Mouse (Mus musculus) heart, postnatal 36 days (tissue): ENCODE measurements around the gene Psd. TPM values are rescaled to one million over a fixed set of nuclear protein-coding genes. Genes with fewer than 3 reads are reported as not detected.

ENCODE experiments used
- DNase-seq, 2 experiments: peaks; one replicate each; pipeline ENCODE4 v3.0.0; 2021 to 2022
- intact Hi-C: fragments of 180-260 bp; cut with DNase I; formaldehyde crosslinking; loops from one replicate; pipeline ENCODE4 v1.15.1; 2025
- total RNA-seq, 2 experiments: library from RNA; stranded (reverse); gene quantifications; 2 replicates each; pipeline ENCODE4 v1.2.3; 2021

Gene Psd
- total RNA-seq, 2 experiments from 2014 or later, result 0.57 to 1.3 TPM

- intact Hi-C loops, result loop anchor here (1.0 to 10.0 kb wide), 2 partner anchors 136 to 174 kb away; no protein-coding TSS in a partner anchor
- DNase-seq, result peak; percentile 83 to 91
Measured at GRCm38 (mm10) chr19:46308706-46309435, 18.1 kb downstream of the Psd start.

DNA sequence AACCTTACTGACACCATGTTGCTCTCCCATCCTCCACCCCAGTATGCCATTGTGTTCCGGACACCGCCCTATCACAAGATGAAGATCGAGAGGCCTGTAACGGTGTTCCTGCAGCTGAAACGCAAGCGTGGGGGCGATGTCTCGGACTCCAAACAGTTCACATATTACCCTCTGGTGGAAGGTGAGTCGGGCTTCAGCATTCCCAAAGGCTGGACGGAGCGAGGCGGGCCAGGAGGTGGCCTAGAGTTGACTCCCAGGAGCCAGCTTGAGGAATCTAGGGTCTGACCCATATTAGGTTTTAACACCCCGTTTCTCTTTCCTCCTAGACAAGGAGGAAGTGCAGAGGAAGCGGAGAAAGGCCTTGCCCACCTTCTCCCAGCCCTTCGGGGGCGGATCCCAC is 18.7 kb downstream of the Psd start:
- no peak for DNase-seq
- intact Hi-C loops, result loop anchor here (10.0 kb wide), 1 partner anchor 136 kb away; no protein-coding TSS in a partner anchor

- DNase-seq, result no peak
- intact Hi-C loops, result loop anchor here (10.0 kb wide), 1 partner anchor 137 kb away; no protein-coding TSS in a partner anchor
Measured at GRCm38 (mm10) chr19:46307781-46308180, 19.2 kb downstream of the Psd start.

DNA sequence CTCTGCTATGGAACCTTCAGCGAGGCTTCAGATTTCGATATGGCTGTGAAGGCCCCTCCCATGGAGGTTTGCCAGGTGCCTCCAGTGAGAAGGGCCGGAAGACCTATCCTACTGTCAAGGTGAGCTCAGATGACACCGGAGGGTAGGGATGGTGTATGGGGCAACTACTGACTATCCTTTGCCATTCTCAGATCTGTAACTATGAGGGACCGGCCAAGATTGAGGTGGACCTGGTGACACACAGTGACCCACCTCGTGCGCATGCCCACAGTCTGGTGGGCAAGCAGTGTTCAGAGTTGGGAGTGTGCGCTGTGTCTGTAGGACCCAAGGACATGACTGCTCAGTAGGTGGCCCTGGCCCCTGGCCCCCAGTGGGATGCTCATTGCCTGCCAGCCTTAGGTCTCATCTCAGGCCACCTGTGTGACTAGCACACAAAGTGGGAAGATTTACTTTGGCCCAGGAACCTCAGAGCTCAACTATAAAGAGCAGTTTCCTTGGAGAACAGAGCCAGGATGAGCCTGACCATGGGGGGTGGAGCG is 20.1 kb downstream of the Psd start:
- DNase-seq, result no peak
- intact Hi-C loops, result loop anchor here (10.0 kb wide), 1 partner anchor 138 kb away; no protein-coding TSS in a partner anchor

- intact Hi-C loops, result loop anchor here (10.0 kb wide), 1 partner anchor 139 kb away; no protein-coding TSS in a partner anchor
- DNase-seq, result no peak
Measured at GRCm38 (mm10) chr19:46306268-46306610, 20.7 kb downstream of the Psd start.

- intact Hi-C loops, result loop anchor here (2.0 to 10.0 kb wide), 2 partner anchors 63 to 139 kb away; no protein-coding TSS in a partner anchor
- peak; percentile 92 for DNase-seq
Measured at GRCm38 (mm10) chr19:46305432-46306267, 21.3 kb downstream of the Psd start.

GRCm38 (mm10) chr19:46304908-46305333 is 22.0 kb downstream of the Psd start:
- intact Hi-C loops, result loop anchor here (1.0 to 10.0 kb wide), 3 partner anchors 23 to 140 kb away; partner anchors contain the start of gene Fbxl15
- DNase-seq, result no peak

- intact Hi-C loops, result loop anchor here (1.0 to 10.0 kb wide), 3 partner anchors 24 to 140 kb away; partner anchors contain the start of gene Fbxl15
- DNase-seq, result peak; percentile 93 to 96
Measured at GRCm38 (mm10) chr19:46304216-46304841, 22.6 kb downstream of the Psd start, which contains the start of gene Nfkb2. Gene Nfkb2, plus strand, starts transcription at chr19:46304320.

GRCm38 (mm10) chr19:46303251-46304215 is 23.4 kb downstream of the Psd start:
- no peak for DNase-seq
- intact Hi-C loops, result loop anchor here (1.0 to 10.0 kb wide), 3 partner anchors 25 to 141 kb away; partner anchors contain the start of gene Fbxl15

- DNase-seq, result no peak
- intact Hi-C loops, result loop anchor here (10.0 kb wide), 1 partner anchor 142 kb away; no protein-coding TSS in a partner anchor
Measured at GRCm38 (mm10) chr19:46302551-46302950, 24.4 kb downstream of the Psd start.

GRCm38 (mm10) chr19:46300294-46301045 is 26.5 kb downstream of the Psd start:
- intact Hi-C loops, result loop anchor here (10.0 kb wide), 1 partner anchor 144 kb away; no protein-coding TSS in a partner anchor
- DNase-seq, result no peak

DNA sequence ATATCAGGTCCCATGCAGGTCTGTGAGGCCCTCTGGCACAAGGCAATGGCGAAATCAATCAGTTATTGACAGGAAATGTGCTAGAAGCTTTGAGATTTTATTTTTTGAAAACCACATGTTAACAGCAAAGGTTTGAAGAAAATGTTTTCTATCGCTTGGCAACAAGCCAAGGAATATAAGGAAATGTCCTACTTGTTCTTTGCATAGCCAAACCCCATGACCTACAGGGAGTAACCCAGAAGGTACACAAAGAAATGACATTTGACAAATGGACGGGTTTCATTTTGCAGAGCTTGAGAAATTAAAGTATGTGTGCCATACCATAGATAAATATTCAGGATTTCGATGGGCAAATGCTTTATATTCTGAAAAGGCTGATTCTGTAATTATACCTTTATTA is 30.0 kb downstream of the Psd start:
- no peak for DNase-seq
- intact Hi-C loops, result no loop called here

DNA sequence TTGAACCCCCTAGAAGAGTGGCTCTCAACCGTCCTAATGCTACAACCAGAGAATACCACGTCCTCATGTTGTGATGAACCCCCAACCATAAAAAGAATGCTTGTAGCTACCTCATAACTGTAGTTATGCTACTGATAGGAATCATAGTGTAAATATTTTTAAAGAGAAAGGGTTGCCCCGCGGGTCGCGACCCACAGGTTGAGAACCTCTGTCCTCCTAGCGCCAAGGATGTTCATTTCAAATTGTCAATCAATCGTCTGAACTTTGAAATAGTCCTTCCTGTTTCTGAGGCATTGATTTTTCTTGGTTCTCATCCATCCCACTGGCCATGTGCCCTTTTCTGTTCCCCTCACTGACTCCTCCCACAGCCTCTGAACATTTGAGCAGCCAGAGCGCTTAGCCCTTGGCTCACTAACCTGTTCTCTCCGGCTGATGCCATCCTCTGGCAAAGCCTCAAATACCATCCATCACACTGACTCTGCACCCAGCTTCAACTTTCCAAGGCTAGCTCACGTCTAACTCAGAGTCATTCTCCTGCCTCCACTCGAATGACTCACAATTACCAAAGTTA is 36.3 kb downstream of the Psd start:
- intact Hi-C loops, result no loop called here
- DNase-seq, result no peak

GRCm38 (mm10) chr19:46287566-46287965 is 39.4 kb downstream of the Psd start:
- no peak for DNase-seq
- intact Hi-C loops, result no loop called here

GRCm38 (mm10) chr19:46286926-46287325 is 40.0 kb downstream of the Psd start:
- DNase-seq, result no peak
- intact Hi-C loops, result no loop called here

- intact Hi-C loops, result no loop called here
- DNase-seq, result peak in 1 of 2 experiments; percentile 22
Measured at GRCm38 (mm10) chr19:46286047-46286446, 40.9 kb downstream of the Psd start.

DNA sequence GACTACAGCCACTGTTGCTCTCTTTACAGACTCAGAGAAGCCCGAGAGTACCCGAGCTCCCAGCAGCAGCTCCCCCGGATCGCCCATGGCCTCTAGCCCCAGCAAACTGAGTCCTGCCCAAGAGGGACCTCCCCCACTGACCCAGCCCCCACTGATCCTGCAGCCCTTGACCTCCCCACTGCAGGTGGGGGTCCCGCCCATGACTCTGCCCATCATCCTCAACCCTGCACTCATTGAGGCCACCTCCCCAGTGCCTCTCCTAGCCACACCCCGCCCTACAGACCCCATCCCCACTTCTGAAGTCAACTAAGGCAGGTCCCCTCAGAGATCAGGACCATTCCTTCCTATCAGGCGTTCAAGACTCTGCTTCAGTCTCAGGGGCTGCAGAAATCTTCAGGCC is 41.3 kb downstream of the Psd start:
- no peak for DNase-seq
- intact Hi-C loops, result no loop called here

DNA sequence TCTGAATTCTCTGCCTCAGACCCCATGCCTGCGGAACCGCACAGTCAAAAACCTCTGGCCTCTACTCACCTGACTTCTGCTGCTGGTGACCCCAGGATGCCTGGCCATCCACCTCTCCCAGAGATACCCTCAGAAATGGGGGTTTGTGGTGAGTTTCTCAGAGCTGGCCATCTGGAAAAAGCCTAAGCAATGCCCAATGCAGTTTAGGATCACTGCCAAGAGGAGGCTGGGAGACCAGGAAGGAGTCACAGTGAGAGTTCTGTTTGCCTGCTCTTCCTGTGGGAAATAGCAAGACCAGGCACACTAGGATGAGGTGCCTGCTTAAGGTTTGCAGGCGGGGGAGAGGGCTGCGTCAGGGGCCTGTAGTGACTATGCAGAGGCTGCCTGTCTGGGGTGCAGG is 42.3 kb downstream of the Psd start:
- DNase-seq, result no peak
- intact Hi-C loops, result no loop called here
